Comparison of ENCODE assay signal across 24 mouse cellular contexts in the genomic region with DNA sequence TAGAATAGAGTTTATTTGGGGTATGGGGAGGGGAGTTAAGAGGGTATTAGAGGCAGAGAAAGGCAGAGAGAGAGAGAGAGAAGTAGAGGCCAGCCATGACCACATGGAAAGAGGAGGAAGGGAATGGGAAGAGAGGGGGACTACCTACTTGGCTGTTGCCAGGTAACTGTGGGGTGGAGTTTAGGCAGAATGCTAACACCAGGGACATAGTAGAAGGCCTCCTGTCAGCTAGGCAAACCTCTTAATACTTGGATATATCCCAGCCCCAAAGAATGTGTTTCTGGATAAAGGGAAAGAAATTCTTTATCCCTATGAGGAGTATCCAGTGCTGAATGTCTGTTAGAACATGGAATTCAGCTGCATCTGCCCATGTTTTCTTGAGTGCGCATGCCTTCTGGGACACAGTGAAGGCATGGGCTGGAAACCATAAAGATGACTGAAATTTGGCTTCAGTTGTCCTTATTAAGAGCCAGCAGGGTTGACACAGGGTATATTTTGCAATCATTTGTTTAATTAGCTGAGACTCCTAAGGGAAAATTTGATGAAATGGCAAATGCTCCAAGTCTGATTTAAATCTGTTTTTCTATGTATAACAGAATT.
A peak's percentile ranks its signal among the peaks of the same experiment; 100 is the strongest.
DNase-seq lines count a peak whose midpoint lies in the region; ATAC-seq and TF ChIP-seq lines count a peak whose summit lies in the region.
"Had no signal": no experiment of that assay in that cellular context is flagged by ENCODE, and none has a peak within 500 bp of the region (broad histone marks: within the 10 kb centered on the region; RNA-seq: fewer than 3 reads in every experiment).

No protein-coding gene starts in this region.

- DNase-seq in limb, embryonic 14.5 days (ENCODE audit: low spot score): peak; percentile 6
- DNase-seq in limb, embryonic 10.5 days (ENCODE audit: low spot score): no peak
- DNase-seq in lung, postnatal 10 days: peak; percentile 10
- DNase-seq in lung, adult 2 months: no peak
- DNase-seq: adrenal gland, postnatal 25 days; cerebellum, adult 9-10 months; gastrocnemius, postnatal 36 days; heart, adult 2 months; heart, postnatal 14 days; kidney, adult 9 months; kidney, postnatal 14 days; liver, embryonic 13.5 days; right cerebral cortex, postnatal 14 days; thymus, adult 2 months; thymus, postnatal 4 days had no signal

- no peak overlapping the region for H3K4me2 ChIP-seq in forebrain, embryonic 15.5 days (replicated peaks)
- no peak overlapping the region for H3K4me2 ChIP-seq in forebrain, embryonic 12.5 days
- no peak overlapping the region for H3K4me2 ChIP-seq in limb, embryonic 14.5 days (replicated peaks; ENCODE audit: low read depth, low read length, severe bottlenecking)
- H3K4me2 ChIP-seq in embryonic facial prominence, embryonic 15.5 days (replicated peaks): no peak overlapping the region
- H3K4me2 ChIP-seq: heart, embryonic 13.5 days; hindbrain, embryonic 12.5 days; liver, embryonic 13.5 days had no signal

- H3K9ac ChIP-seq in forebrain, embryonic 15.5 days (replicated peaks): no peak overlapping the region
- no peak overlapping the region for H3K9ac ChIP-seq in forebrain, embryonic 12.5 days
- H3K9ac ChIP-seq in limb, embryonic 14.5 days (ENCODE audit: low read depth, low read length, severe bottlenecking): no peak overlapping the region
- H3K9ac ChIP-seq in embryonic facial prominence, embryonic 15.5 days: no peak overlapping the region
- H3K9ac ChIP-seq: heart, embryonic 13.5 days; hindbrain, embryonic 12.5 days; liver, embryonic 13.5 days had no signal

- no peak overlapping the region for H3K4me3 ChIP-seq in forebrain, embryonic 15.5 days
- H3K4me3 ChIP-seq in forebrain, embryonic 12.5 days (replicated peaks): no peak overlapping the region
- H3K4me3 ChIP-seq in limb, embryonic 14.5 days (replicated peaks; ENCODE audit: low read length): no peak overlapping the region
- H3K4me3 ChIP-seq in limb, embryonic 10.5 days: no peak overlapping the region
- no peak overlapping the region for H3K4me3 ChIP-seq in lung, adult 2 months (replicated peaks; ENCODE audit: extremely low read depth, low read depth, low read length)
- no peak overlapping the region for H3K4me3 ChIP-seq in embryonic facial prominence, embryonic 15.5 days (replicated peaks)
- H3K4me3 ChIP-seq: heart, adult 2 months; heart, embryonic 13.5 days; hindbrain, embryonic 12.5 days; liver, embryonic 13.5 days had no signal

- no peaks in the 10 kb centered on the region for H3K9me3 ChIP-seq in forebrain, embryonic 15.5 days
- H3K9me3 ChIP-seq in forebrain, embryonic 12.5 days: no peaks in the 10 kb centered on the region
- H3K9me3 ChIP-seq in limb, embryonic 14.5 days (ENCODE audit: control insufficient read depth, low read length): no peaks in the 10 kb centered on the region
- H3K9me3 ChIP-seq in limb, embryonic 10.5 days (replicated peaks): no peaks in the 10 kb centered on the region
- no peaks in the 10 kb centered on the region for H3K9me3 ChIP-seq in embryonic facial prominence, embryonic 15.5 days (replicated peaks)
- H3K9me3 ChIP-seq: heart, embryonic 13.5 days; hindbrain, embryonic 12.5 days; liver, embryonic 13.5 days had no signal

- 68% methylated on average over 1 of the region's 1 CpGs for WGBS in forebrain, embryonic 15.5 days
- 97% methylated on average over 1 of the region's 1 CpGs for WGBS in forebrain, embryonic 12.5 days
- WGBS in limb, embryonic 14.5 days: 97% methylated on average over 1 of the region's 1 CpGs
- WGBS in limb, embryonic 10.5 days: 96% methylated on average over 1 of the region's 1 CpGs
- 86% methylated on average over 1 of the region's 1 CpGs for WGBS in lung, adult 2 months
- 69% methylated on average over 1 of the region's 1 CpGs for WGBS in embryonic facial prominence, embryonic 15.5 days

- TF ChIP-seq POLR2A in limb, embryonic 14.5 days (IDR thresholded peaks at IDR 0.05; ENCODE audit: borderline replicate concordance, extremely low read depth, insufficient read depth, insufficient read length): no peak
- no peak for TF ChIP-seq POLR2A in lung, adult 2 months (IDR thresholded peaks at IDR 0.05; ENCODE audit: borderline replicate concordance, extremely low read depth, low read depth, low read length)

- no peak overlapping the region for H3K27ac ChIP-seq in forebrain, embryonic 15.5 days (replicated peaks)
- no peak overlapping the region for H3K27ac ChIP-seq in forebrain, embryonic 12.5 days
- H3K27ac ChIP-seq in limb, embryonic 14.5 days (replicated peaks; ENCODE audit: low read depth, low read length): no peak overlapping the region; the same call in 1 of the 2 replicates
- H3K27ac ChIP-seq in limb, embryonic 10.5 days: no peak overlapping the region
- H3K27ac ChIP-seq in embryonic facial prominence, embryonic 15.5 days (replicated peaks): 0 out of 2 replicates have a peak overlapping the region, but pooled peaks have one; percentile 44
- H3K27ac ChIP-seq: heart, adult 2 months; heart, embryonic 13.5 days; hindbrain, embryonic 12.5 days; liver, embryonic 13.5 days; macrophage; stomach, postnatal 0 days had no signal

- no peak for TF ChIP-seq CTCF in lung, adult 2 months (IDR thresholded peaks at IDR 0.05; ENCODE audit: insufficient read depth, low read length)

- no peaks in the 10 kb centered on the region for H3K4me1 ChIP-seq in forebrain, embryonic 15.5 days
- H3K4me1 ChIP-seq in forebrain, embryonic 12.5 days: 0 out of 2 replicates have a peak, but pooled peaks cover 2% of the 10 kb centered on the region
- H3K4me1 ChIP-seq in limb, embryonic 14.5 days (ENCODE audit: control insufficient read depth, insufficient read depth, low read length): peaks cover 6% of the 10 kb centered on the region
- peaks cover 24% of the 10 kb centered on the region for H3K4me1 ChIP-seq in limb, embryonic 10.5 days
- H3K4me1 ChIP-seq in lung, adult 2 months (ENCODE audit: control insufficient read depth, insufficient read depth, low read length): no peaks in the 10 kb centered on the region
- H3K4me1 ChIP-seq in embryonic facial prominence, embryonic 15.5 days: no peaks in the 10 kb centered on the region
- H3K4me1 ChIP-seq: liver, embryonic 13.5 days had no signal

- peak; percentile 38; the same call in 1 of the 2 replicates for ATAC-seq in forebrain, embryonic 15.5 days (replicated peaks)
- ATAC-seq in forebrain, embryonic 12.5 days (ENCODE audit: low FRiP score): no peak
- ATAC-seq in limb, embryonic 14.5 days (ENCODE audit: low FRiP score, low read depth): no peak
- ATAC-seq in embryonic facial prominence, embryonic 15.5 days (ENCODE audit: insufficient number of reproducible peaks, low FRiP score, low TSS enrichment, low read depth): no peak
- ATAC-seq: CD4-positive, CD25-positive, alpha-beta regulatory T cell, adult 4 months; intestine, embryonic 16.5 days had no signal

- H3K36me3 ChIP-seq in forebrain, embryonic 15.5 days: no peaks in the 10 kb centered on the region
- no peaks in the 10 kb centered on the region for H3K36me3 ChIP-seq in forebrain, embryonic 12.5 days (replicated peaks)
- no peaks in the 10 kb centered on the region for H3K36me3 ChIP-seq in limb, embryonic 14.5 days (ENCODE audit: control insufficient read depth, insufficient read depth, low read length)
- H3K36me3 ChIP-seq in limb, embryonic 10.5 days: no peaks in the 10 kb centered on the region
- H3K36me3 ChIP-seq in embryonic facial prominence, embryonic 15.5 days: no peaks in the 10 kb centered on the region
- H3K36me3 ChIP-seq: heart, embryonic 13.5 days; hindbrain, embryonic 12.5 days; liver, embryonic 13.5 days had no signal

- no peaks in the 10 kb centered on the region for H3K27me3 ChIP-seq in forebrain, embryonic 15.5 days
- H3K27me3 ChIP-seq in forebrain, embryonic 12.5 days: no peaks in the 10 kb centered on the region
- no peaks in the 10 kb centered on the region for H3K27me3 ChIP-seq in limb, embryonic 14.5 days (ENCODE audit: control insufficient read depth, insufficient read depth, low read length)
- H3K27me3 ChIP-seq in limb, embryonic 10.5 days (ENCODE audit: low read depth, poor library complexity, severe bottlenecking): no peaks in the 10 kb centered on the region
- no peaks in the 10 kb centered on the region for H3K27me3 ChIP-seq in embryonic facial prominence, embryonic 15.5 days
- H3K27me3 ChIP-seq: heart, embryonic 13.5 days; hindbrain, embryonic 12.5 days; liver, embryonic 13.5 days had no signal

Comparison
In these comparisons a context has a peak if more than half of its experiments do, and no peak if none do; other contexts are left out.
1. DNase-seq: peak in limb, embryonic 14.5 days (single experiment) and lung, postnatal 10 days (single experiment); none in limb, embryonic 10.5 days (single experiment) and lung, adult 2 months (single experiment).